Mouse (Mus musculus) gastrocnemius, adult 2 months (tissue): ENCODE results near the gene Tenm3. TPM values are rescaled to one million over a fixed set of nuclear protein-coding genes. Genes with fewer than 3 reads are reported as not detected.

ENCODE experiments used
- DNase-seq: peaks from one replicate; pipeline ENCODE4 v3.0.0; 2022
- H3K27ac ChIP-seq: fragments of 200-600 bp; 2 replicates; pipeline ENCODE4 v1.8.1; 2022; ENCODE audit warnings: mild to moderate bottlenecking
- H3K4me3 ChIP-seq: fragments of 200-600 bp; 2 replicates; pipeline ENCODE4 v1.8.1; 2022; ENCODE audit warnings: mild to moderate bottlenecking, moderate library complexity
- CTCF ChIP-seq: fragments of 200-600 bp; IDR thresholded peaks from 2 replicates; pipeline ENCODE4 v1.8.1; 2022; ENCODE audit warnings: antibody characterized with exemption, mild to moderate bottlenecking, moderate library complexity
- intact Hi-C: fragments of 180-260 bp; cut with DNase I; formaldehyde crosslinking; loops from one replicate; pipeline ENCODE4 v1.15.1; 2025
- total RNA-seq, 2 experiments: library from RNA; stranded (reverse); gene quantifications; 2 replicates each; pipeline ENCODE4 v1.2.3; 2021

Gene Tenm3
- total RNA-seq, 2 experiments from 2014 or later = 10.0 to 13.7 TPM

- TF ChIP-seq CTCF = no peak
- Histone ChIP-seq H3K4me3 (no peak overlapping the region), H3K27ac (no peak overlapping the region)
- DNase-seq = no peak
- intact Hi-C loops = no loop called here
These were observed 376.1 kb downstream of the Tenm3 start for GRCm38 (mm10) chr8:48467633-48468032.

GRCm38 (mm10) chr8:48458373-48458772 lies 385.4 kb downstream of the Tenm3 start:
- Histone ChIP-seq H3K4me3 (no peak overlapping the region), H3K27ac (no peak overlapping the region)
- intact Hi-C loops = no loop called here
- no peak for TF ChIP-seq CTCF
- no peak for DNase-seq

GRCm38 (mm10) chr8:48456328-48457124 lies 387.2 kb downstream of the Tenm3 start:
- Histone ChIP-seq H3K27ac (no peak overlapping the region), H3K4me3 (no peak overlapping the region)
- TF ChIP-seq CTCF = no peak
- no peak for DNase-seq
- intact Hi-C loops = no loop called here

- H3K27ac ChIP-seq = peak overlapping the region; percentile 63
- intact Hi-C loops = no loop called here
- TF ChIP-seq CTCF = no peak
- peak overlapping the region; percentile 48 for H3K4me3 ChIP-seq
- peak; percentile 31 for DNase-seq
These were observed 392.5 kb downstream of the Tenm3 start for GRCm38 (mm10) chr8:48451247-48451635.

- no peak for TF ChIP-seq CTCF
- Histone ChIP-seq H3K27ac (peak overlapping the region; percentile 63), H3K4me3 (peak overlapping the region; percentile 48)
- intact Hi-C loops = no loop called here
- peak; percentile 45 for DNase-seq
These were observed 393.1 kb downstream of the Tenm3 start for GRCm38 (mm10) chr8:48450397-48451246.

GRCm38 (mm10) chr8:48449625-48450024 lies 394.1 kb downstream of the Tenm3 start:
- TF ChIP-seq CTCF = no peak
- intact Hi-C loops = no loop called here
- Histone ChIP-seq H3K4me3 (no peak overlapping the region), H3K27ac (no peak overlapping the region)
- DNase-seq = no peak

- no peak for TF ChIP-seq CTCF
- no peak overlapping the region for H3K4me3 ChIP-seq
- DNase-seq = no peak
- intact Hi-C loops = no loop called here
- H3K27ac ChIP-seq = no peak overlapping the region
These were observed 398.1 kb downstream of the Tenm3 start for GRCm38 (mm10) chr8:48445690-48446089.

- intact Hi-C loops = no loop called here
- DNase-seq = no peak
- TF ChIP-seq CTCF = no peak
- Histone ChIP-seq H3K4me3 (no peak overlapping the region), H3K27ac (no peak overlapping the region)
These were observed 404.3 kb downstream of the Tenm3 start for GRCm38 (mm10) chr8:48439491-48439890.

- intact Hi-C loops = no loop called here
- TF ChIP-seq CTCF = no peak
- no peak for DNase-seq
These were observed 406.1 kb downstream of the Tenm3 start for GRCm38 (mm10) chr8:48437523-48438207.

GRCm38 (mm10) chr8:48425101-48425500 lies 418.6 kb downstream of the Tenm3 start:
- no peak for TF ChIP-seq CTCF
- intact Hi-C loops = no loop called here
- H3K4me3 ChIP-seq = no peak overlapping the region
- H3K27ac ChIP-seq = no peak overlapping the region
- DNase-seq = no peak

More at GRCm38 (mm10) chr8:48437523-48438207, 406.1 kb downstream of the Tenm3 start:
- no peak overlapping the region for H3K27ac ChIP-seq
- H3K4me3 ChIP-seq = no peak overlapping the region

- no peak for TF ChIP-seq CTCF
- intact Hi-C loops = no loop called here
- Histone ChIP-seq H3K27ac (no peak overlapping the region), H3K4me3 (no peak overlapping the region)
- DNase-seq = no peak
These were observed 426.0 kb downstream of the Tenm3 start for GRCm38 (mm10) chr8:48417714-48418113.

- TF ChIP-seq CTCF = no peak
- Histone ChIP-seq H3K4me3 (no peak overlapping the region), H3K27ac (no peak overlapping the region)
- DNase-seq = no peak
- intact Hi-C loops = no loop called here
These were observed 432.8 kb downstream of the Tenm3 start for GRCm38 (mm10) chr8:48410916-48411315.

GRCm38 (mm10) chr8:48400572-48400972 lies 443.2 kb downstream of the Tenm3 start:
- Histone ChIP-seq H3K27ac (no peak overlapping the region), H3K4me3 (peak overlapping the region; percentile 2)
- no peak for DNase-seq
- intact Hi-C loops = no loop called here
- no peak for TF ChIP-seq CTCF
